Mouse (Mus musculus): ENCODE measurements around the gene Tmem239. TPM values are rescaled to one million over a fixed set of nuclear protein-coding genes. Genes with fewer than 3 reads are reported as not detected.

Tmem239 gene
- polyA plus RNA-seq, 1 experiment from 2014 or later: 0.15 TPM

Other genes with a start within 250 kb of the Tmem239 start
- 535 and 561 TPM in 2 replicates for gene Snrpb, start 227.1 kb upstream of the Tmem239 start, polyA plus RNA-seq (2015; fragmentation: Nextera tagmentation; extraction: Ambion mirVana)
- gene Tmc2, start 211.3 kb upstream of the Tmem239 start, polyA plus RNA-seq (2015; fragmentation: Nextera tagmentation; extraction: Ambion mirVana): not detected in 2 replicates
- 252 and 261 TPM in 2 replicates for gene Nop56, start 132.0 kb upstream of the Tmem239 start, polyA plus RNA-seq (2015; fragmentation: Nextera tagmentation; extraction: Ambion mirVana)
- gene Idh3b, start 121.9 kb upstream of the Tmem239 start, polyA plus RNA-seq (2015; fragmentation: Nextera tagmentation; extraction: Ambion mirVana): 144 and 154 TPM in 2 replicates
- gene Ebf4, start 111.3 kb upstream of the Tmem239 start, polyA plus RNA-seq (2015; fragmentation: Nextera tagmentation; extraction: Ambion mirVana): 2.6 and 2.8 TPM in 2 replicates
- 145 and 151 TPM in 2 replicates for gene Cpxm1, start 8.9 kb upstream of the Tmem239 start, polyA plus RNA-seq (2015; fragmentation: Nextera tagmentation; extraction: Ambion mirVana)
- gene Gm28372, start 1.2 kb upstream of the Tmem239 start, polyA plus RNA-seq (2015; fragmentation: Nextera tagmentation; extraction: Ambion mirVana): not detected in 2 replicates
- 0.37 TPM in 1 of 2 replicates, not detected in the other for gene 1700020A23Rik, start 1.2 kb upstream of the Tmem239 start, polyA plus RNA-seq (2015; fragmentation: Nextera tagmentation; extraction: Ambion mirVana)
- gene Vps16, start 17.9 kb downstream of the Tmem239 start, polyA plus RNA-seq (2015; fragmentation: Nextera tagmentation; extraction: Ambion mirVana): 94.2 and 106 TPM in 2 replicates
- gene Pced1a, start 18.2 kb downstream of the Tmem239 start, polyA plus RNA-seq (2015; fragmentation: Nextera tagmentation; extraction: Ambion mirVana): 16.2 and 17.2 TPM in 2 replicates
- 86.6 and 106 TPM in 2 replicates for gene Ptpra, start 43.8 kb downstream of the Tmem239 start, polyA plus RNA-seq (2015; fragmentation: Nextera tagmentation; extraction: Ambion mirVana)
- gene Mrps26, start 157.3 kb downstream of the Tmem239 start, polyA plus RNA-seq (2015; fragmentation: Nextera tagmentation; extraction: Ambion mirVana): 93.6 and 101 TPM in 2 replicates
- gene Oxt, start 169.7 kb downstream of the Tmem239 start, polyA plus RNA-seq (2015; fragmentation: Nextera tagmentation; extraction: Ambion mirVana): not detected in 2 replicates
- not detected in 2 replicates for gene Avp, start 176.1 kb downstream of the Tmem239 start, polyA plus RNA-seq (2015; fragmentation: Nextera tagmentation; extraction: Ambion mirVana)
- gene Fastkd5, start 223.5 kb downstream of the Tmem239 start, polyA plus RNA-seq (2015; fragmentation: Nextera tagmentation; extraction: Ambion mirVana): 13.2 and 14.1 TPM in 2 replicates
- gene Ubox5, start 223.6 kb downstream of the Tmem239 start, polyA plus RNA-seq (2015; fragmentation: Nextera tagmentation; extraction: Ambion mirVana): 10.8 and 11.0 TPM in 2 replicates
- 4.0 and 4.5 TPM in 2 replicates for gene Lzts3, start 236.3 kb downstream of the Tmem239 start, polyA plus RNA-seq (2015; fragmentation: Nextera tagmentation; extraction: Ambion mirVana)

All from limb, embryonic 15.5 days (tissue).